Mouse (Mus musculus): ENCODE measurements around the gene Mpig6b. TPM values are rescaled to one million over a fixed set of nuclear protein-coding genes. Genes with fewer than 3 reads are reported as not detected.

Mpig6b gene
- total RNA-seq (2022): not detected

DNA sequence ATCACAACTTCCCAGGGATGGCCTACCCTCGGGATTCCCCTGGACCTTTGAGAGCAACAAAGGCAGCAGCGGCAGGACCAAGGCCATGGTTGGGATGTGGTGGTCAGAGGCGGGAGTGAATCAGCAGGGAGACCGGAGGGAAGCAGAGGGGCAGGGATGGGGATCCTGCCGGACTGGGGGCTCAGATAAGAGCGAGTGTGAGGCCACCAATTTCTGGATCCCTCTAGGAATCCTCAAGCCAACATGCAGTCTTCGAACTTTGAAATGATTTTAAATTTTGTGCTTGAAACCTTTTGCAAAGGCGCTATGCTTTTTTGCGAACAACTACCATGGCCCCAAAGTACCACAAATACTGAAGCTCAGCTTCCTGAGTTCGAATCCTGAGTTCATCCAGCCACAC lies at the start of gene Mpig6b:
Gene Mpig6b (minus strand): TSS at position 101 of the 400 bp plus-strand sequence.
- no peak for DNase-seq

GRCm38 (mm10) chr17:35115046-35116019 lies 49.3 kb upstream of the Mpig6b start, which contains the start of gene Ly6g5b:
TSS of gene Ly6g5b (minus strand) at chr17:35115428.
- DNase-seq: no peak

DNA sequence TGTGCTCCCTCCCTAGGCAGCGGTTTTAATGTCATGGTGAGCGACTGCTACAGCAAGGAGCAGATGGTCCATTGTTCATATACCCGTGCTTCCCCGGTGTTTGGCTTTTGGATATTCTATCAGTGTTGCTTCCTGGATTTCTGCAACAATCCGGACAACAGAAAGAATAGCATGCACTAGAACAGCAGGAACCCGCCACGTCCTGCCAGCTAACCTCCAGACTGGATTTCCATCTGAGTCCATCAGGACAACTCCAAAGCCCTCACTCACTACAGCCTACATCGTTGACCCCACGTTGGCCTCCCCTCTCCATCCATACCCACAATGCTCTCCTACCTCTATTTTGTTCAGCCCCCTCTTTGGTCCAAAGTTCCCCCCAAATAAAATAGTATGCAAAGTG lies 45.8 kb upstream of the Mpig6b start:
- DNase-seq: no peak

DNA sequence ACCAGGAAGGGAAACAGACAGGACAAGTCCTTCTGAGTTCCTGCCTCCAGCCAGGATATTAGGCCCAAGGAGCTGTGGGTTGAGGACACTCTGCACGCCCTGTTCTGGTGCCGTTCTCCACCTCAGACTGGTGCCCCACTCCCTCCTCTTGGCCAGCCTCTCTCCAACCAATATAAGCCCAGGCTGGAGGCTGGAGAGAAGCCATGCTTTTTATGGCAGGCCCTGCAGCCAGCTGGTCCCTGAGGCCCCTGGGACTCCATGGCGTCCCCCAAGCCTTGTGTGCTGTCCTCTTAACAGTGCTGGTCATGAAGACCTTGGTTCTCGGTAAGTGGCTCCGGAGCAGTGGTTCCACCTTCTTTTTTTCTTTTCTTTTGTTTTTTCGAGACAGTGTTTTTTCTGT lies 42.1 kb upstream of the Mpig6b start, which contains the start of gene Ly6g5c:
Gene Ly6g5c (plus strand): TSS at position 183 of the 400 bp plus-strand sequence.
- no peak for DNase-seq

DNA sequence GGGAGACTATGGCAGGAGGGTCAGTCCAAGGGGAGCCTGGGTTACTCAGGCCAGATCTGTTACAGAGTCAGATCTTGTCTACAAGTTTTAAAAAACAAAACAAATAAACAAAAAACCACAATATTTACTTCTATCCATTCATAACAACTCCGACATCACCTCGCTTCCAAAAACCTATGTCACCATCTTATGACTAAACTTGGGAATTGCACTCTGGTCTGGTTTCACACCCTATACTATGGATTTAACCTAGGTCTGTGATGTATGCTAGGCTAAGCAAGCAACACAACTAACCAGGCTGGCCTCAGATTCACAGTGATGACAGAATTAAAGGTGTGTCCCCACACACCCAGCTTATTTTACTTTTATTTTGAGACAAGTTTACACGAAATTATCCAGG lies 40.5 kb upstream of the Mpig6b start:
- DNase-seq: no peak

- DNase-seq: no peak
Measured at GRCm38 (mm10) chr17:35105740-35106389, 39.9 kb upstream of the Mpig6b start.

GRCm38 (mm10) chr17:35104754-35105153 lies 38.8 kb upstream of the Mpig6b start:
- DNase-seq: no peak

DNA sequence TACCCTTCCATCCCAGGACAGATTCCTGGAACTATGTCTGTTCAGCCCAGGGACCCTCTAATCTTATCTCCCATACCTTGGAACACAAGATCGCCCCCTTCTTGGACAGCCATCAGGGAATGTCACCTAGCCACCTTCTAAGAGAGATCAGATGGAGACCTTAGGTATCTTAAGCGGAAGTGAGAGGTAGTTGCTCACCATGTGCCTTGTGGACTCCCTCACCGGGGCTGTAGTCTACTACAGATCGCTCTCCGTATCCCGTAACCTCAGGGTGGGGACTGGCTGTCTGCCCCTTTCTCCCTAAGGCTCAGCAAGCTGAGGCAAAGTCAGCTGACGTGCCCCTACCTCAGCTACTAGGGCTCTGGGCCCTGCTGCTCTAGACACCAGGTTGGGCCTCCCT lies 38.1 kb upstream of the Mpig6b start:
- no peak for DNase-seq

GRCm38 (mm10) chr17:35103221-35103690 lies 37.3 kb upstream of the Mpig6b start:
- no peak for DNase-seq

DNA sequence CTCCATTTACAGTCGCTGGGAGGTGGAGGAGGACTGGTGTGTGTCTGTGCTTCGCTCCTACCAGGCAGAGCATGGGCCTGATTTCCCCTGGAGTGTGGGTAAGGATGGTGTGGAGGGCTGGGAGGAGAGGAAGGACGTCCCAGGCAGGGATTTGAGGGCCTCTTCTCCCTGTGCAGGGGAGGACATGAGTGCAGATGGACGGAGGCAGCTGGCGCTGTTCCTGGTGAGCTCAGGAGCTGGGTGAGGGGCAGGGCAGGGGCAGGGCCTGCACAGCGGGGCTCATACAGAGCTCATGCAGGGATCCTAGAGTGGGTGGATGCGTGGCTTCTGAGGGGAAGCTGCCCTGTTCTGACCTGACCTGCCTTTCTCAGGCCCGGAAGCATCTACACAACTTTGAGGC lies 36.3 kb upstream of the Mpig6b start:
- DNase-seq: no peak

DNA sequence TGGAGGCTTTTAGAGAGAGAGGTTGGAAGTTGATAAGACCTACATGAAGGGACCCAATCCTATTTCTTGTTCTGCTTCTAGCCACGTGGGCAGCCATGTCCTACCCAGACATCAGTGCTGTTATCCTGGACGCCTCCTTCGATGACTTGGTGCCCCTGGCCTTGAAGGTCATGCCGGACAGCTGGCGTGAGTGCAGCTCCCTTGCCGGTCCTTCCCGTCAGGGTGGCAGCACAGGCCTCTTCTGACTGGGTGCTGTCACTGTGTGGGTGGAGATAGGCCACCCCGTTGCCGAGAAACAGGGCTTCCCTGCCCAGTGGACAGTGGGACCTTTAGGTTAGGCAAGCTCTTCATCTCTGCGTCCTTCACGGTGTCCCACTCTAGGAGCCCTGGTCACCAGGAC lies 35.2 kb upstream of the Mpig6b start:
- no peak for DNase-seq

- DNase-seq: no peak
Measured at GRCm38 (mm10) chr17:35100196-35100765, 34.3 kb upstream of the Mpig6b start.

DNA sequence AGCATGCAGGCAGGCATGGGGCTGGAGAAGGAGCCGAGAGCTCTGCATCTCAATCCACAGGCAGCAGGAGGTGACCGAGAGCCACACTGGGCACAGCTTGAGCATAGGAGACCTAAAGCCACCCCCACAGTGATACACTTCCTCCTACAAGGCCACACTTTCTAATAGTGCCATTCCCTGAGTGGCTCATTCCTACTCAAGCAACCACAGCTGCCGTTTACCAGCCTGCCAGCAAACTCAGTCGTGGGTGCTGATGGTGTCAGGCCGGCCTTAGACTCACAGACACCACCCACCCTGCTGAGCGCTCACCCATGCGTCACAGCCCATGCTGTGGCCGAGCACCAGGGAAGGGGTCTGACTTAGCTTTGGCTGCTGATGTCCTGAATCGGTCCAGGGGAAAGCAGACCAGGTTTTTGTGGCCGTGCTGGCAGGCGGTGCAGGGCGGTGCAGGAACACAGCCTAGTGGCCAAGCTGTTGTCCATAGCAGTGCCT lies 31.2 kb upstream of the Mpig6b start:
- no peak for DNase-seq

DNA sequence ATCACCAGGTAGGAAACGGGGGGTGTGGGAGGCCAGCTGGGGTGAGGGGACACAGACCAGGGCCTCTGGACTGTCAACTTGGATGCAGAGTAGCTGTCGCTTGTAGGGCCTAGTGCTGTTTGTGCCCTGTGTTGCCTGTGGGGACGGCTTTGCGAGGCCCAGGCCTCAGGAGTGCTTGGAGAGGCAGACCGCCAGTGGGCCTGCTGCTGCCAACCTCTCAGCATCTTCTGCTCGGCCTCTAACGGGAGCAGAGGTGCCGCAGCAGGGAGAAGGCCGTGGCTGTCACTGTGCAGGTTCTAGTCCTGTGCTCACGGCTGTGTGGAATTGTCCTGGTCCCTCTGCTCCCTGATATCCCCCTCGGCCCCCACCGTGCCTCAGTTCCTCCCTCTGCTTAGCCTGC lies 30.6 kb upstream of the Mpig6b start:
- DNase-seq: no peak

DNA sequence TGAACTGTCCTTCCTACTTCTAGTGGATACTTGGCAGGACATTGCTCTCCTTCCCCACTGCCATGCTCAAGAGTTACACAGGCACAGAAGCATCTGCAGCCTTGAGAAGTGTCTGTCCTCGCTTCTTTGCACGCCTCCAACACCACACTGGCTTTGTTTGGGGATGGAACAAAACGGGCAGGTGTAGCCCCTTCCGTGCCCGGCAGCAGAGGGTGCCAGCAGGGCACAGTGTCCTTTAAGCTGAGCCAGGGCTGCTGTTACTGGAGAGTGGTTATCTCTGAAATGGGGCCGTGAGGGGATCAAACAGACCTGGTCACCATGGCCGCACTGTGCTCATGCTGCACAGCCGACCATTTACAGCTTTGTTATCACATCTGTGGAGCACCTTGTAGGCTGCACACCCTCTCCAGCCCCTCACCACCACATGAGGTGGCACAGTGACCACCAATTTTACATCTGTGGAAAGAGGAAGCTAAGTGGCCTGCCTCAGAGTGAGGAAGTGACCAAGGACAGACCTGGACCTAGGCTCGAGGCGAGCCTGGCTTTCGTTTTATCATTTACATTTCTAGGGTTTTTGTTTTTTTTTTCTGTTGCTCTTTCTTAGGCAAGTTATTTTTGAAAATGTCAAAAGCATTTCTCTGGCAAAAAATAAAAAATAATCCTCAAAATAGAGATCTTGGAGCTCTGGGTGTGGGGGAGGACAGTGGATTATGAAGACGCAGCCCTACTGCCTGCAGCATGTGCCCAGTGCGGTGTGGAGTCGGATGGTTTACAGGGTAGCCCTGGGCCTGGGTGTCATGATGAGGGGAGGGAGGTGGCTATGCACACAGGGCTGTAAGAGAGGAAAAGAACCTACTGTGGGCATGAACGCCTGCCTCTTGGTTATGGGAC lies 28.7 kb upstream of the Mpig6b start:
- DNase-seq: no peak

DNA sequence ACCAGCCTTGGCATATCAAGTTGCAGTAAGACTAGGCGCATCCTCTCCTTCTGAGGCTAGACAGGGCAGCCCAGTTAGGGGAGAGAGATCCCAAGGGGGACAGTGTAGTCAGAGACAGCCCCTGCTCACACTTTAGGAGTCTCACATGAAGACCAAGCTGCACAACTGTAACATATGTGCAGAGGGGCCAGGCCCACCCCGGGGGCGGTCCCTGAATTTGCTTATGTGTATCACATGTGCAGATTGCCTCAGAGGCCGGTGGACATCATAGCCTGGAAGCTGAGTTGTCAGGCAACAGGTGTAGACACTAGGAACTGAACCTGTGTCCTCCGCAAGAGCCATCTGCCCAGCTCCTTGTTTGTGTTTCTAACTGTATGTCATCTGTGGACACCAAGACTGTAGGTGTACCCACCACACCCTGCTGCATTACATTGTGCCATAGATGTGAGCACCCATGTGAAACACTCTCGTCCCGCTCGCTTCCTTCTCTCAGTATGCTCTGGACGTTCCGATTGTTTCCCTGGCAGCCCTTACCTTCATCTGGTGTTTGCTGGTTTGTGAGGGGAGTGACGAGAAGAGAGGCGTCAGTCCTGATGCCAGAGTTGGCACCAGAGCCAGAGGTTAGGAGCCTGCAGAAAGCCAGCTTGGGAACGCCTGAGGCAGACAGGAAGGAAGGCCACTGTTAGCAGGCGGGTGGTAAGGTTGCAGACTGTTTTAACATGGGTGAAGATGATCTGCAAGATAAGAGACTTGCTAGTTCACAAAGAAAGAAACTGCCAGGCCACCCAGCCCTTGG lies 26.6 kb upstream of the Mpig6b start:
- no peak for DNase-seq

DNA sequence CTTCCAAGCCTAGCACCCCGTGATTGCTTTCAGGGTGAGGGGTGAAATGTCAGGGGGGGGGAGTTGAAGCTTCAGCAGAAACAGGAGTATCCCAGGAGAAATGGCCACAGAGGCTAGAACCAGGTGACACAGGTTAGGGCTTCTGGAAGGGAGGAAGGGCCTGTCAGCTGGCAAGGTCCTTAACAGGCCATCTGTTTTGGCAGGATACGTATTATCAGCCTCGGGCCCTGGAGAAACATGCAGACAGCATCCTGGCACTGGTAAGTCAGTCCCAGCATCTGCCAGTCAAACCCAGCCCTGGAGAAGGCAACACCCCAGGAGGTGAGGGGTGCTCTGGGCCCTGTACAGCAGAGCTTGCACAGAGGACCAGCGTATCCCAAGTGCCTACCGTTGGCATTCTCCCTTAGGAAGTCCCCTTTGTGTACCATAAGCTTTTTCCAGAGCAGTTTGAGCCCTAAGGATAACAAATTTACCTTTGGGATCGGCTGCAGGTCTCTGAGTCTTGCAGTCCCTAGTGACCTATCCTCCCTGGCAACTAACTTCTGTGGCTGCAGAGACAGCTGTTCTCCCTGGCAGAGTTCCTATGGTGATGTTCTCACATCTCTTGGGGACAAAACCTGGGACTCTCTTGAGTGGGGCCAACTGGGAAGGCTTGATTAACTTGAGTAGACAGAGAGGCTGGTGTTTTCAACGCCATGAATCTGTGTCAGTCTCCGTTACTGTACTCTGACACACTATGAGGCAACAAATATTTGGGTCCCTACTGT lies 24.4 kb upstream of the Mpig6b start:
- peak; percentile 33 for DNase-seq

GRCm38 (mm10) chr17:35088825-35089644 lies 23.1 kb upstream of the Mpig6b start, which contains the start of gene Abhd16a:
TSS of gene Abhd16a (plus strand) at chr17:35089263.
- peak; percentile 90 for DNase-seq

- no peak for DNase-seq
Measured at GRCm38 (mm10) chr17:35088151-35088550, 22.2 kb upstream of the Mpig6b start.
